Mouse (Mus musculus): ENCODE results near the gene Wipf2. TPM values are rescaled to one million over a fixed set of nuclear protein-coding genes. Genes with fewer than 3 reads are reported as not detected.
"Not testable (repeated sequence)": the region's sequence is repeated elsewhere in the genome, so short reads cannot be mapped to it uniquely, and the experiment has no call there.

Gene Wipf2
- polyA plus RNA-seq, 1 experiment, result 11.3 TPM

DNA sequence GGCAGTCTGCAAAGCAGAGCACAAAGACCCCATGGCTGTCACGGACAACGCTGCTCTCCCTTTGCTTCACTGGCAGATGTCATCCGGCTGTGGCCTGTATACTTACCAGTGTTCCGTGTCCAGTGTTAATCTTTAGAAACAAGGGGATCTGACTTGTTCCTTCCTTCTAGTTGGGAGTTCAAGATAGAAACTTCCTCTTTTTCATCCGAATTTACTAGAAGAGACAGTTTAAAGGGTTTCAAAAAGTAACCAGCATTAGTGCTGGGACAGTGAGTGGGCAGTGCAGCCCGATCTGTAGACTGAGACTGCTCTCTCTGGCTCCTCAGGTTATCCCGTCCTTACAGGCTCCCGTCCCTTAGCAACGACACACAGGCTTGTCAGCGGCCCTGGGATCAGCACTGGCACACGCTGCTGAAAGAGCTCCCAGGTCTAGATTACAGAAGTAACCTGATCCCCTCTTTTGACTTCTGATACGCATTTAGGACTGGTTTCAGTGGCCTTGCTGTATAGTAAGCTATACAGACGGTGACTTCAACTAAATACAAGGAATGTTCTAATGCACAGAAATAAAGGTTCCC lies 54.1 kb downstream of the Wipf2 start:
- Histone ChIP-seq H3K27ac (ENCODE audit: control insufficient read depth, insufficient read depth, low read depth, low read length, poor library complexity) (peak overlapping the region; percentile 61), H3K4me1 (ENCODE audit: control insufficient read depth, insufficient read depth, low read length) (peaks cover 4% of the 10 kb centered on the region; the same call in 1 of the 2 replicates)
- WGBS, result 16% methylated on average over 13 of the region's 13 CpGs

DNA sequence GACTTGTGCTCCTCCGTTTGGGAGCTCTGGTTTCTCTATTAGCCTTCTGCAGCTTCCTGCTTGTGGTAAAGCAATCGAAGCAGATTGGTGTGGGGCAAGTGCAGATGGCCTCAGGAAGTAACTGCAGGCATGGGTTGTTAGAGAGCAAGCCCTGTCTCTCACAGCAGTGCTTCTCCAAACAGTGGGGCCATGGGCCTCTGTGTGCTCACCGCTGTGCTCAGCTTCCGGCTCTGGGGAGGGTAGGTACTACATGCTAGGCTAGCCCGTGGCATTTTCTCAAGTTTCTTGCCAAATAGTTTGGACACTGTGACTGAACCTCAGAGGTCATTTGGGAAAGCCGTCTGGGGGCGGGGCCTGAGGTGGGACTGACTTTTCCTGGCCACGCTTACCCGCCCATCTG lies 54.8 kb downstream of the Wipf2 start:
- 11% methylated on average over 9 of the region's 9 CpGs for WGBS
- Histone ChIP-seq H3K4me3 (replicated peaks; ENCODE audit: control insufficient read depth, low read depth, low read length) (no peak overlapping the region), H3K4me1 (ENCODE audit: control insufficient read depth, insufficient read depth, low read length) (peaks cover 4% of the 10 kb centered on the region; the same call in 1 of the 2 replicates), H3K27ac (ENCODE audit: control insufficient read depth, insufficient read depth, low read depth, low read length, poor library complexity) (peak overlapping the region; percentile 61)
- TF ChIP-seq CTCF (IDR thresholded peaks at IDR 0.05; ENCODE audit: control insufficient read depth, insufficient read depth, low read length), result peak; percentile 25; the same call in 1 of the 2 replicates
- TF ChIP-seq POLR2A (IDR thresholded peaks at IDR 0.05; ENCODE audit: borderline replicate concordance, control insufficient read depth, low read depth, low read length), result 0 out of 2 replicates have a peak, but pooled peaks have one; percentile 30

More for the DNA sequence above, 54.1 kb downstream of the Wipf2 start:
- TF ChIP-seq POLR2A (IDR thresholded peaks at IDR 0.05; ENCODE audit: borderline replicate concordance, control insufficient read depth, low read depth, low read length) (no peak), CTCF (IDR thresholded peaks at IDR 0.05; ENCODE audit: control insufficient read depth, insufficient read depth, low read length) (no peak)
- H3K4me3 ChIP-seq (replicated peaks; ENCODE audit: control insufficient read depth, low read depth, low read length), result no peak overlapping the region

DNA sequence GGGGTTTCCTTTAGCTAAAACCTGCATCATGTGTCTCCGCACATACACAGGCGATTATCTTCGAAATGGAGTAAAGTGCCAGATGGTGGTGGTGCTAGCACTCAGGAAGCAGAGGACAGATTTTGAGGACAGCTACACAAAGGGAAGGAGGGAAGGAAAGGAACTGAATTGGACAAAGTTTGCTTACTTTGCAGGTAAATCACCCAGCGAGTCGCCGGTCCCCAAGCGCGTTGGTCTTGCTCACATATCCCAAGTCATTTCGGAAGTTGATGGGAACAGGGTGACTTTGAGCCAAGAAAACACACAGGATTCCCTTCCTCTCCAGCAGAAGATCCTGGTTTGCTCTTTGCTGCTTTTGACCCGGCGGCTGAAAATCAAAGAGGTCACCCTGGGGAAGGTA lies 55.6 kb downstream of the Wipf2 start:
- peaks cover 4% of the 10 kb centered on the region; the same call in 1 of the 2 replicates for H3K4me1 ChIP-seq (ENCODE audit: control insufficient read depth, insufficient read depth, low read length)
- TF ChIP-seq POLR2A (IDR thresholded peaks at IDR 0.05; ENCODE audit: borderline replicate concordance, control insufficient read depth, low read depth, low read length) (no peak), CTCF (IDR thresholded peaks at IDR 0.05; ENCODE audit: control insufficient read depth, insufficient read depth, low read length) (no peak)
- no peak overlapping the region for H3K4me3 ChIP-seq (replicated peaks; ENCODE audit: control insufficient read depth, low read depth, low read length)
- 87% methylated on average over 11 of the region's 11 CpGs for WGBS
- H3K27ac ChIP-seq (ENCODE audit: control insufficient read depth, insufficient read depth, low read depth, low read length, poor library complexity), result no peak overlapping the region

DNA sequence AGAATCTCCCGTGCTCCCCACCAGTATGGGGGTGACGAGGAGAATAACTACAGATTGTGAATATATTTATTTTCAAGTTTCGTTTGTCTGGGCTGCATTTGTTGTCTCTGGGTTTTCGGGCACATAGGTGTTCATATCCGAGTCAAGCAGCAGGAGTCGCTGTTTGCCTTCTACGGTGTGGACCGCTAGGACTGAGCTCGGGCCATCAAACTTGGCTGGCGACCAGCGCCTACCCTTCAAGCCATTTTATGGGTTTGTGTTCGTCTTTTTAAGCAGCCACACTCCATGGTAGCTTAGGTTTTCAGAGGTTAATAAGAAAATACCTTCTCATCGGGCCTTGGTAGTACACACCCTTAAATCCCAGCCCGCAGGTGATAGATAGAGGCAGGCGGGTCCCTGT lies 58.4 kb downstream of the Wipf2 start:
- H3K4me3 ChIP-seq (replicated peaks; ENCODE audit: control insufficient read depth, low read depth, low read length); H3K4me1 ChIP-seq (ENCODE audit: control insufficient read depth, insufficient read depth, low read length); H3K27ac ChIP-seq (ENCODE audit: control insufficient read depth, insufficient read depth, low read depth, low read length, poor library complexity): not testable (repeated sequence)
- 80% methylated on average over 15 of the region's 15 CpGs for WGBS

DNA sequence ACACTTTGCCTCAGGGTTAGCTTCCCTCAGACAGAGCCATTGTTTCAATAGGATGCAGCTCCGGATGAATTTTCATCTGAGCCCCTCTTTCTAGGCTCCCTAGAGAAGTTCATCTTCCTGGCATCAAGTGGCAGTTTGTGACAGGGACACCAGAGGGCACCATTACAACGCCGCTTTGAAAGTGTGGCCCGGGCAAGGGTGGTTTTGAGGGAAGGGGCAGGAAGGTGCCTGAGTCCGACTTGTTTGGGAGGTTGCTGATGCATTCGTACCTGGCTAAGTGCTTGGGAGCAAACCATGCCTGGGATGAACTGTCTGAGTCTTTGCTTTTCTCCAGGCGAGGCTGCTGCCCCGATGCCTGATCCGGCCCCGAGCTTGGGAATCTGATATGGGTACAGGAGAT lies 58.9 kb downstream of the Wipf2 start:
- H3K27ac ChIP-seq (ENCODE audit: control insufficient read depth, insufficient read depth, low read depth, low read length, poor library complexity); H3K4me3 ChIP-seq (replicated peaks; ENCODE audit: control insufficient read depth, low read depth, low read length); H3K4me1 ChIP-seq (ENCODE audit: control insufficient read depth, insufficient read depth, low read length): not testable (repeated sequence)
- peak; percentile 74 for TF ChIP-seq CTCF (IDR thresholded peaks at IDR 0.05; ENCODE audit: control insufficient read depth, insufficient read depth, low read length)
- WGBS, result 61% methylated on average over 10 of the region's 10 CpGs

DNA sequence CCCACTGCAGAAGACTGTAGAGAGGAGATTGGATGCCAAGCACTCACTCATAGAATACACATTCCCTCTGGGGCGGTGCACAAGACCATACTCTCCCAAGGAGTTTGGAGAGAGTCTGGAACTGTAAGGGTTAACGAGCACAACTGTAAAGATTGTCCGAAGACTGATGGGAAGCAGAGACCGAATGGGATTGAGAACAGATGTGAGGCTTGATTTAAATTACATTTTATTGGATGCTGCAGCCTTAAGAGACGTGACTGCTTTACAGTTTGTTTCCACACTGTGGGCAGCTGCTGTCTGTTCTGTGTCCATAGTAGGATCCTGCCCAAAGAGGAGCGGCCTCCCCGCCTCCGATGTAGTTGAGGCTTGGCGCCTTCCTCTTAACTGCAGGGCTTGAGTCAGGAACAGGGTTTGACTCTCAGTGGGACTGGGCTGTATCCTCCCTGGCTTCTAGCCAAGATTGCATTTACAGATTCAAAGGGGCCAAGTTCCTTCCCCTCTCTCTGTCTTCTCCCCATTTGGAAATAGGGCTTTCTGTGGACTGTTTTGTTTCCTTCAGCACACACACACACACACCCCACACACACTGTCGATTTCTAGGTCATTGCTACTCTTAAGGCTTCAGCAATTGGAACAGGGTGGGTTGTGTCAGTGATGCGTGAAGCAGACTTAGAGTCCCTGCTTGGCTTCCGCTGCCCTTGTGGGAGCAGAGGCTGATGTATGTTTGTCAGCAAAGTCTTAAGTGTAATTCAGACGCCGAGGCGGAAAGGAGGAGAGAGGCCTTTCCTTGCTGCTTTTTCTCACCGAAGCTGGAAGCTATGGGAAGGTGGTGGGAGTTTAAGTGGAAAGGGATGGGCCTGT lies 59.6 kb downstream of the Wipf2 start:
- WGBS, result 72% methylated on average over 16 of the region's 16 CpGs
- not testable (repeated sequence) for H3K4me3 ChIP-seq (replicated peaks; ENCODE audit: control insufficient read depth, low read depth, low read length); H3K4me1 ChIP-seq (ENCODE audit: control insufficient read depth, insufficient read depth, low read length); H3K27ac ChIP-seq (ENCODE audit: control insufficient read depth, insufficient read depth, low read depth, low read length, poor library complexity)

DNA sequence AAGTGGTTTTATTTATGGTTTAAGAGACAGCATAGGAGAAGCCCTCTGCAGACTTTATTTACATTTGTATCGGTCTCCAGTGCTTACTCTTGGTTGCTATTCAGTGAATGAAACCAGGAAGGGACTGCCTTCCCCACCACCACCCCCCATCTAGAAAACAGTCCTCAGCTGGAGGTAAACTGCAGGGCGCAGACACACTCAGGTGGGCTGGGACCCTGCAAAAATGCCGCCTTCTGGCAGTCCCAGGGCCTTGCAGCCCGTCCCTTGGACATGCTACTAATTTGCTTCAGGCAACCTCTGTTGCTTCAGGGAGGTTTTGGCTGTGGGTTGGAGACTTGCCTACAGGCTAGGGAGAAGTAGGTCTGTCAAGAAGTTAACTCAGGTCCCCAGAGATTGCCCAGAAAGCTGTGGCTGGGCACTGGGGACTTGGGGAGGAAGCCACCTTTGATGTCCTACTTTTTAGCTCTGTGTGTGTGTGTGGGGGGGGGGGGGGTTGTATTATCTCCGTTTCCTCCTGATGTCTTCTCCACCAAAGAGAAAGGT lies 61.3 kb downstream of the Wipf2 start:
- TF ChIP-seq POLR2A (IDR thresholded peaks at IDR 0.05; ENCODE audit: borderline replicate concordance, control insufficient read depth, low read depth, low read length) (no peak), CTCF (IDR thresholded peaks at IDR 0.05; ENCODE audit: control insufficient read depth, insufficient read depth, low read length) (no peak)
- Histone ChIP-seq H3K4me3 (replicated peaks; ENCODE audit: control insufficient read depth, low read depth, low read length) (no peak overlapping the region), H3K4me1 (ENCODE audit: control insufficient read depth, insufficient read depth, low read length) (no peaks in the 10 kb centered on the region; the same call in 1 of the 2 replicates), H3K27ac (ENCODE audit: control insufficient read depth, insufficient read depth, low read depth, low read length, poor library complexity) (no peak overlapping the region)
- WGBS, result 50% methylated on average over 5 of the region's 5 CpGs

DNA sequence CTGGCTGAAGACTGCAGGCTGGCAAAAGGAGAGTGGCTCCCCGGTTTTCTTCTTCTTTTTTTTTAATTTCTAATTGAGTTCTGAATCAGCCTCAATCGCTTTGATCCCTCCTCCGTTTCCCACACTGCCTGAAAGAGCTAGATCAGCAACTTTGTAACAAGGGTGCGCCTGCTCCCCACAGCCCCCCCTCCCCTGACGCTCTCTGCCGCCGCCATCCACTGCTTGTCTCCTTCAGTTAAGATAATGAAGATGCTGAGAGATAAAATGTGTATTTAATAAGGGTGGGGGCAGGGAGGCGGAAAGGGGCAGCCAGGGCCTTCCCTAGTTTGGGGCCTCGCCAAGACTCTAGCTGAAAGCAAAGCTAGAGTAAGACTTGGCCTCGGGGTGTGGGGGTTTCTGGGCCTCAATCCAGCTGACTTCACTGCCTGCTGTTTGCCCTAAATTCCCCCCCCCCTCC lies 61.9 kb downstream of the Wipf2 start:
- TF ChIP-seq POLR2A (IDR thresholded peaks at IDR 0.05; ENCODE audit: borderline replicate concordance, control insufficient read depth, low read depth, low read length) (no peak), CTCF (IDR thresholded peaks at IDR 0.05; ENCODE audit: control insufficient read depth, insufficient read depth, low read length) (no peak)
- H3K27ac ChIP-seq (ENCODE audit: control insufficient read depth, insufficient read depth, low read depth, low read length, poor library complexity), result no peak overlapping the region
- H3K4me1 ChIP-seq (ENCODE audit: control insufficient read depth, insufficient read depth, low read length), result no peaks in the 10 kb centered on the region; the same call in 1 of the 2 replicates
- WGBS, result 24% methylated on average over 10 of the region's 10 CpGs
- H3K4me3 ChIP-seq (replicated peaks; ENCODE audit: control insufficient read depth, low read depth, low read length), result no peak overlapping the region
